Mouse (Mus musculus) heart, embryonic 16.5 days (tissue): ENCODE measurements around the gene Ttc23. TPM values are rescaled to one million over a fixed set of nuclear protein-coding genes. Genes with fewer than 3 reads are reported as not detected.

Experiments used
- ATAC-seq: fragments of 200-750 bp; cut with Nextera tagmentation; replicated peaks from 2 replicates; pipeline ENCODE4 v1.8.0; 2017; ENCODE audit warnings: moderate number of reproducible peaks; ENCODE audit not compliant: insufficient read depth, low FRiP score; ENCODE audit errors: extremely low read depth
- H3K27ac ChIP-seq: fragments of 300-500 bp; sonication (generic); 2 replicates; pipeline ENCODE4 v1.5.1; 2014; ENCODE audit warnings: mild to moderate bottlenecking, low read length, control low read depth, moderate library complexity
- H3K27me3 ChIP-seq: fragments of 300-500 bp; sonication (generic); 2 replicates; pipeline ENCODE4 v1.6.1; 2014; ENCODE audit warnings: low read length, mixed read lengths; ENCODE audit not compliant: control insufficient read depth, insufficient read depth
- H3K36me3 ChIP-seq: fragments of 300-500 bp; sonication (generic); 2 replicates; pipeline ENCODE4 v1.6.1; 2014; ENCODE audit not compliant: control insufficient read depth, insufficient read depth
- H3K4me1 ChIP-seq: fragments of 300-500 bp; sonication (generic); 2 replicates; pipeline ENCODE4 v1.6.1; 2014; ENCODE audit warnings: low read length, mixed read lengths; ENCODE audit not compliant: control insufficient read depth, insufficient read depth
- H3K4me2 ChIP-seq: fragments of 300-500 bp; sonication (generic); 2 replicates; pipeline ENCODE4 v1.6.1; 2014; ENCODE audit warnings: low read depth, mild to moderate bottlenecking, control low read depth, low read length
- H3K4me3 ChIP-seq: fragments of 300-500 bp; sonication (generic); 2 replicates; pipeline ENCODE4 v1.5.1; 2014; ENCODE audit warnings: mild to moderate bottlenecking, control low read depth, low read length
- H3K9ac ChIP-seq: fragments of 300-500 bp; sonication (generic); 2 replicates; pipeline ENCODE4 v1.6.1; 2014; ENCODE audit warnings: low read length, control low read depth
- H3K9me3 ChIP-seq: fragments of 300-500 bp; sonication (generic); replicated peaks from 2 replicates; pipeline ENCODE4 v1.6.1; 2016; ENCODE audit warnings: low read length; ENCODE audit not compliant: control insufficient read depth
- WGBS: fragments of 180-500 bp; shearing (Covaris S2); extraction: QIAGEN DNeasy Blood & Tissue Kit; methylation state at CpG from one replicate; pipeline ENCODE4 v1.1.7; 2014; 5-methylcytosine and 5-hydroxymethylcytosine counted together
- polyA plus RNA-seq: library from polyadenylated mRNA; unstranded; fragments of >200 nt; fragmentation: Nextera tagmentation; extraction: Ambion mirVana; gene quantifications from 2 replicates; pipeline ENCODE4 v1.2.1, GENCODE M21; 2015

The Ttc23 gene
- polyA plus RNA-seq, 1 experiment from 2014 or later = 17.5 TPM

- WGBS = 47% methylated on average over 12 of the region's 12 CpGs
- no peak; the same call in 1 of the 2 replicates for ATAC-seq
- Histone ChIP-seq H3K4me1 (no peaks in the 10 kb centered on the region), H3K9ac (no peak overlapping the region), H3K27ac (no peak overlapping the region), H3K4me3 (no peak overlapping the region), H3K9me3 (no peaks in the 10 kb centered on the region; the same call in 1 of the 2 replicates), H3K4me2 (no peak overlapping the region), H3K36me3 (no peaks in the 10 kb centered on the region), H3K27me3 (no peaks in the 10 kb centered on the region)
These were observed 129.6 kb downstream of the Ttc23 start for GRCm38 (mm10) chr7:67776636-67777305.

GRCm38 (mm10) chr7:67787861-67788260 is 140.7 kb downstream of the Ttc23 start:
- H3K4me3 ChIP-seq = no peak overlapping the region
- ATAC-seq = no peak
- no peaks in the 10 kb centered on the region for H3K36me3 ChIP-seq
- WGBS = 57% methylated on average over 2 of the region's 2 CpGs
- peaks cover 3% of the 10 kb centered on the region for H3K4me1 ChIP-seq
- H3K4me2 ChIP-seq = no peak overlapping the region
- no peak overlapping the region for H3K9ac ChIP-seq
- H3K9me3 ChIP-seq = no peaks in the 10 kb centered on the region
- no peak overlapping the region for H3K27ac ChIP-seq
- H3K27me3 ChIP-seq = no peaks in the 10 kb centered on the region

GRCm38 (mm10) chr7:67788713-67789112 is 141.5 kb downstream of the Ttc23 start:
- H3K4me3 ChIP-seq = no peak overlapping the region
- H3K9ac ChIP-seq = peak overlapping the region; percentile 43; the same call in 1 of the 2 replicates
- peaks cover 3% of the 10 kb centered on the region for H3K4me1 ChIP-seq
- H3K4me2 ChIP-seq = peak overlapping the region; percentile 24
- no peaks in the 10 kb centered on the region for H3K27me3 ChIP-seq
- H3K9me3 ChIP-seq = no peaks in the 10 kb centered on the region
- no peak overlapping the region for H3K27ac ChIP-seq
- WGBS = 14% methylated on average over 10 of the region's 10 CpGs
- H3K36me3 ChIP-seq = no peaks in the 10 kb centered on the region
- no peak for ATAC-seq

- no peaks in the 10 kb centered on the region for H3K36me3 ChIP-seq
- no peaks in the 10 kb centered on the region; the same call in 1 of the 2 replicates for H3K9me3 ChIP-seq
- no peaks in the 10 kb centered on the region for H3K27me3 ChIP-seq
- H3K4me1 ChIP-seq = peaks cover 3% of the 10 kb centered on the region
- ATAC-seq = no peak
- no peak overlapping the region for H3K27ac ChIP-seq
- H3K4me3 ChIP-seq = no peak overlapping the region
- WGBS = 46% methylated on average over 7 of the region's 7 CpGs
- no peak overlapping the region for H3K9ac ChIP-seq
- H3K4me2 ChIP-seq = no peak overlapping the region
These were observed 144.0 kb downstream of the Ttc23 start for GRCm38 (mm10) chr7:67791256-67791655.

- WGBS = 77% methylated on average over 7 of the region's 7 CpGs
- no peak for ATAC-seq
These were observed 146.2 kb downstream of the Ttc23 start for GRCm38 (mm10) chr7:67793449-67793848.

GRCm38 (mm10) chr7:67797065-67797464 is 149.9 kb downstream of the Ttc23 start:
- Histone ChIP-seq H3K9me3 (no peaks in the 10 kb centered on the region; the same call in 1 of the 2 replicates), H3K36me3 (no peaks in the 10 kb centered on the region), H3K27me3 (no peaks in the 10 kb centered on the region), H3K4me3 (peak overlapping the region; percentile 27; the same call in 1 of the 2 replicates), H3K9ac (peak overlapping the region; percentile 58; the same call in 1 of the 2 replicates), H3K4me2 (peak overlapping the region; percentile 54), H3K4me1 (peaks cover 11% of the 10 kb centered on the region), H3K27ac (peak overlapping the region; percentile 76)
- peak; percentile 86 for ATAC-seq
- WGBS = 13% methylated on average over 8 of the region's 8 CpGs

More at GRCm38 (mm10) chr7:67793449-67793848, 146.2 kb downstream of the Ttc23 start:
- no peak overlapping the region for H3K4me2 ChIP-seq
- no peaks in the 10 kb centered on the region; the same call in 1 of the 2 replicates for H3K9me3 ChIP-seq
- peaks cover 14% of the 10 kb centered on the region for H3K4me1 ChIP-seq
- H3K27me3 ChIP-seq = no peaks in the 10 kb centered on the region
- H3K36me3 ChIP-seq = no peaks in the 10 kb centered on the region
- H3K27ac ChIP-seq = no peak overlapping the region
- no peak overlapping the region for H3K4me3 ChIP-seq
- H3K9ac ChIP-seq = no peak overlapping the region

- ATAC-seq = no peak
- no peak overlapping the region for H3K4me3 ChIP-seq
- WGBS = 91% methylated on average over 4 of the region's 4 CpGs
These were observed 151.3 kb downstream of the Ttc23 start for GRCm38 (mm10) chr7:67798476-67798875.

GRCm38 (mm10) chr7:67800547-67800946 is 153.3 kb downstream of the Ttc23 start:
- Histone ChIP-seq H3K9me3 (no peaks in the 10 kb centered on the region), H3K4me3 (no peak overlapping the region), H3K36me3 (no peaks in the 10 kb centered on the region), H3K27me3 (no peaks in the 10 kb centered on the region), H3K4me2 (no peak overlapping the region), H3K4me1 (peaks cover 16% of the 10 kb centered on the region), H3K9ac (no peak overlapping the region), H3K27ac (no peak overlapping the region)
- WGBS = 84% methylated on average over 6 of the region's 6 CpGs
- ATAC-seq = no peak

More at GRCm38 (mm10) chr7:67798476-67798875, 151.3 kb downstream of the Ttc23 start:
- Histone ChIP-seq H3K27ac (no peak overlapping the region), H3K27me3 (no peaks in the 10 kb centered on the region), H3K9me3 (no peaks in the 10 kb centered on the region; the same call in 1 of the 2 replicates), H3K4me1 (peaks cover 16% of the 10 kb centered on the region), H3K36me3 (no peaks in the 10 kb centered on the region), H3K4me2 (no peak overlapping the region), H3K9ac (no peak overlapping the region)

- Histone ChIP-seq H3K9ac (no peak overlapping the region), H3K4me3 (no peak overlapping the region), H3K36me3 (no peaks in the 10 kb centered on the region), H3K4me1 (peaks cover 16% of the 10 kb centered on the region), H3K4me2 (no peak overlapping the region), H3K27ac (no peak overlapping the region), H3K9me3 (no peaks in the 10 kb centered on the region), H3K27me3 (no peaks in the 10 kb centered on the region)
- ATAC-seq = no peak
- WGBS = 44% methylated on average over 4 of the region's 4 CpGs
These were observed 153.8 kb downstream of the Ttc23 start for GRCm38 (mm10) chr7:67801022-67801421.
